Mouse (Mus musculus) midbrain, postnatal 0 days (tissue): ENCODE results near the gene Cfap45. TPM values are rescaled to one million over a fixed set of nuclear protein-coding genes. Genes with fewer than 3 reads are reported as not detected.

Experiments used
- ATAC-seq: fragments of 200-750 bp; cut with Nextera tagmentation; 2 replicates; pipeline ENCODE4 v1.8.0; 2017; ENCODE audit warnings: moderate number of reproducible peaks, mild to moderate bottlenecking, moderate TSS enrichment, moderate library complexity; ENCODE audit not compliant: low FRiP score
- DNase-seq: peaks from one replicate; pipeline ENCODE4 v3.0.0-alpha.2; 2015; ENCODE audit warnings: low spot score
- H3K27ac ChIP-seq: fragments of 300-500 bp; sonication (generic); 2 replicates; pipeline ENCODE4 v1.5.1; 2014; ENCODE audit warnings: low read depth, mild to moderate bottlenecking, low read length, mixed read lengths
- H3K27me3 ChIP-seq: fragments of 300-500 bp; sonication (generic); 2 replicates; pipeline ENCODE4 v1.6.1; 2014; ENCODE audit warnings: low read length, control low read depth, mixed read lengths; ENCODE audit not compliant: insufficient read depth
- H3K36me3 ChIP-seq: fragments of 300-500 bp; sonication (generic); 2 replicates; pipeline ENCODE4 v1.6.1; 2014; ENCODE audit warnings: low read length, control low read depth, mixed read lengths; ENCODE audit not compliant: insufficient read depth
- H3K4me1 ChIP-seq: fragments of 300-500 bp; sonication (generic); 2 replicates; pipeline ENCODE4 v1.6.1; 2014; ENCODE audit warnings: mild to moderate bottlenecking, control low read depth, antibody characterized with exemption, low read length, mixed read lengths; ENCODE audit not compliant: insufficient read depth
- H3K4me2 ChIP-seq: fragments of 300-500 bp; sonication (generic); 2 replicates; pipeline ENCODE4 v1.6.1; 2014; ENCODE audit warnings: low read depth, mild to moderate bottlenecking, low read length, mixed read lengths; ENCODE audit not compliant: poor library complexity, severe bottlenecking
- H3K4me3 ChIP-seq: fragments of 300-500 bp; sonication (generic); 2 replicates; pipeline ENCODE4 v1.5.1; 2014; ENCODE audit warnings: low read depth, mild to moderate bottlenecking, low read length, moderate library complexity
- H3K9ac ChIP-seq: fragments of 300-500 bp; sonication (generic); replicated peaks from 2 replicates; pipeline ENCODE4 v1.6.1; 2014; ENCODE audit warnings: mild to moderate bottlenecking, low read length, moderate library complexity, mixed read lengths; ENCODE audit not compliant: poor library complexity, severe bottlenecking
- H3K9me3 ChIP-seq: fragments of 300-500 bp; sonication (generic); 2 replicates; pipeline ENCODE4 v1.6.1; 2016; ENCODE audit warnings: low read length, control low read depth
- CTCF ChIP-seq: IDR thresholded peaks from 2 replicates; pipeline ENCODE4 v1.5.1; 2016; ENCODE audit warnings: antibody characterized with exemption, mild to moderate bottlenecking
- WGBS: fragments of 180-500 bp; shearing (Covaris S2); extraction: QIAGEN DNeasy Blood & Tissue Kit; methylation state at CpG from one replicate; pipeline ENCODE4 v1.1.7; 2014; 5-methylcytosine and 5-hydroxymethylcytosine counted together
- polyA plus RNA-seq: library from polyadenylated mRNA; unstranded; fragments of >200 nt; fragmentation: Nextera tagmentation; extraction: Ambion mirVana; gene quantifications from 2 replicates; pipeline ENCODE4 v1.2.1, GENCODE M21; 2015
- total RNA-seq: library from RNA; depleted of rRNA; stranded (reverse); fragments of >200 nt; gene quantifications from 2 replicates; pipeline ENCODE4 v1.2.3, GENCODE M21; 2014

The Cfap45 gene
- total and polyA plus RNA-seq, 2 experiments from 2014 or later, result 3.1 to 5.4 TPM

DNA sequence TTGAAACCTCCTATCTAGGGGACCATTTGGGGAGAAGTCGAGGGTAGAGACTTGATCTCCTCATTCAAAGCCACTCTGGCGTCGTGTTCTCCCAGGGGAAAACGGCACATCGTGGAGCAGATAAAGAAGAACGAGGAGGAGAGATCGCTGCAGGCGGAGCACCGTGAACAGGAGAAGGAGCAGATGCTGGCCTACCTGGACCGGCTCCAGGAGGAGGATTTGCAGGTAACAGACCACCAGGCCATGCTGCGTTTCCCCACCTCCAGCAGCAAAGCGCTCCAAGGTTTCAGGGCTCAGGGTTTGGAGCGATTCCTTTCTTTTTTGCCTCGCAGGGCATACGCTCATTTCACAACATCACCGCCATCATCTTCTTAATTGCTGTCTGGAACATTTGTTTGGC, 14.5 kb downstream of the Cfap45 start:
- TF ChIP-seq CTCF, result no peak
- 83% methylated on average over 16 of the region's 16 CpGs for WGBS
- H3K27ac ChIP-seq, result no peak overlapping the region

DNA sequence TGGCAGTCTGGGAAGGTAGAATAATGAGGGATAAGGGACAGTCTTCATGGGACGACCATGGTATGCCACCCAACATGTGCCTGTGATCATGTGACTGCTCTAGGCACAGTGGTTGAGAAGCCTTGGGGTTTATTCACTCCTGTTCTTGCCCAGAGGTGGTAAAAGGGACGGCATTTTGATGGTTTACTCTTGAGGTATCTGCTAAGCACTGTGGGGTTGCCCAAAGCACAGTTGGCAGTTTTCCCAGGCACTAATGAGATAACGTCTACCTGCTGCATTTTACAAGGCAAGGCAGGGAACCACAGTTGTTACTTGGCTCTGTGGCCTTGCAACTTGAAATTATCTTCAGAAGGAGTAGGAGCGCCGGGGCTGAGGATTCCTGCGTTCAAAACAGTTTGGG, 19.2 kb downstream of the Cfap45 start:
- Histone ChIP-seq H3K9ac (no peak overlapping the region), H3K4me3 (no peak overlapping the region), H3K27me3 (no peaks in the 10 kb centered on the region), H3K9me3 (no peaks in the 10 kb centered on the region), H3K27ac (peak overlapping the region; percentile 78; the same call in 1 of the 2 replicates), H3K4me1 (peaks cover 10% of the 10 kb centered on the region; the same call in 1 of the 2 replicates), H3K36me3 (no peaks in the 10 kb centered on the region), H3K4me2 (no peak overlapping the region)
- TF ChIP-seq CTCF, result no peak
- 37% methylated on average over 6 of the region's 6 CpGs for WGBS
- DNase-seq (peak; percentile 23), ATAC-seq (peak; percentile 57)

More for the DNA sequence above, 14.5 kb downstream of the Cfap45 start:
- no peaks in the 10 kb centered on the region for H3K27me3 ChIP-seq
- H3K4me2 ChIP-seq, result no peak overlapping the region
- H3K9me3 ChIP-seq, result no peaks in the 10 kb centered on the region
- H3K4me1 ChIP-seq, result peaks cover 2% of the 10 kb centered on the region; the same call in 1 of the 2 replicates
- ATAC-seq, result no peak
- no peak overlapping the region for H3K4me3 ChIP-seq
- H3K9ac ChIP-seq, result no peak overlapping the region
- no peaks in the 10 kb centered on the region for H3K36me3 ChIP-seq
- no peak for DNase-seq

DNA sequence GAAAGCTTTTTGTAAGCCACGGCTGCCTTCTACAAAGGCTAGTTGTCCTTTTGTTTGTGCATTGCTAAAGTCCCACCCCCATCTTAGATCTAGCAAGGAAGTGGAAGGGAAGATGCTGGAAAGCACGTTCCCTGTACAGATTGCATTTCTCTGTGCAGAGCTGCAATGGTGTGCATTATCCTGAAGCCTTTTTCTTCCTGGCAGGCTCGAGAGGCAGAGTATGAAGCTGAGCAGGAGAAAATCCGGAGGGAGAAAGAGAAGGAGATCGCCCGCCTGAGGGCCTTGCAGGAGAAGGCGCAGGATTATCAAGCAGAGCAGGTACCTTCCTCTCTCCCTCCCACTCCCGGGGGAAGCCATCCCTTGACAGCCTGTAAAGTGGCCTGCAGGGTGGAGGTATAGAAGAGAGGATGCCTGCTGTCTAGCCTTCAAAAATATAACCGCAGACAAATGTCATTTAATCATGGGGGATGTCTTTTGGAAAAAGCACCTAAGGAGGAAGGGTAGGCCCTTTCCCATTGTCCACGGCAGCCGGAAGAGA, 19.8 kb downstream of the Cfap45 start:
- Histone ChIP-seq H3K27ac (peak overlapping the region; percentile 78), H3K9me3 (no peaks in the 10 kb centered on the region), H3K27me3 (no peaks in the 10 kb centered on the region), H3K4me1 (peaks cover 10% of the 10 kb centered on the region; the same call in 1 of the 2 replicates), H3K4me2 (no peak overlapping the region), H3K4me3 (no peak overlapping the region), H3K36me3 (no peaks in the 10 kb centered on the region), H3K9ac (0 out of 2 replicates have a peak overlapping the region, but pooled peaks have one; percentile 33)
- no peak for TF ChIP-seq CTCF
- ATAC-seq, result peak; percentile 66
- WGBS, result 24% methylated on average over 11 of the region's 11 CpGs
- DNase-seq, result peak; percentile 11

DNA sequence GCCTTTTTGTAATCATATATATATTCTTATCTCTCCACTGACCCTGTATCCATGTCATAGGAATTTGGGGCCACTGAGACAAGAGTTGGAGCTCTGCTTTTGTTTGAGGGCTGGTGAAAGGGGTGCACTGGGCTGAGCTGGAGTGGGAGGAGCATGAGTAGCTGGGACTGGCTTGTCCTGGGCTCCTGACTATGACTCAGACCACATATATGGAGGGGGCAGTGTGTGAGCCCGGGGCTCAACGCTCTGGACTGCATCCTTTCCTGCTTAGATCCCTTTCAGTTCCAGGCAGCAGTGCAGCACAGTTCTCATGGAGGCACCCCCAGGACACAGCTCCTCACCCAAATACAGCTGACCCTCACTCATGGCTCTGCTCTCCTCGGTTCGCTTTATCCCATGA, 25.5 kb downstream of the Cfap45 start:
- ATAC-seq (no peak), DNase-seq (no peak)
- H3K4me1 ChIP-seq, result peaks cover 4% of the 10 kb centered on the region; the same call in 1 of the 2 replicates
- no peak overlapping the region for H3K4me3 ChIP-seq
- no peak for TF ChIP-seq CTCF
- H3K36me3 ChIP-seq, result no peaks in the 10 kb centered on the region
- no peaks in the 10 kb centered on the region for H3K27me3 ChIP-seq
- WGBS, result 96% methylated on average over 4 of the region's 4 CpGs
- H3K27ac ChIP-seq, result no peak overlapping the region
- H3K4me2 ChIP-seq, result no peak overlapping the region
- H3K9me3 ChIP-seq, result no peaks in the 10 kb centered on the region
- H3K9ac ChIP-seq, result no peak overlapping the region

DNA sequence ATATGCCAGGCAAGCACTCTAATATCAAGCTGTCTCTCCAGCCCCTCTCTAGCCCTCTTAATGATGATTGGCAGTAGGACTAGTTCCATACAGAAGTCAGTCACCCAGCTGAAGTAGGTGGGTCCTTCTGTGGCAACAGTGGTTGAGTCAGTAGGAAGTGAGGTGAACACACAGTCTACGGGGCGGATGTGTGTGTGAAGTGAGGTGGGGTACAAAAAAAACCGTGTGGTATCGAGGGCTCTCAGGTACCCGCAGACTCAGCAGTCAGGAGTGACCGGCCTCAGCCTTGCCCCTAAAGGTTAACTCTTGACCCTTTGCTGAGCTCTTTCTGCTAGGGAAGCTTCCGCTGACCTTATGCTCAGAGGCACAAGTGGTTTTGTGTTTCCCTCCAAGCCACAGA, 27.9 kb downstream of the Cfap45 start:
- TF ChIP-seq CTCF, result no peak
- Histone ChIP-seq H3K4me3 (no peak overlapping the region), H3K9me3 (no peaks in the 10 kb centered on the region), H3K4me2 (no peak overlapping the region), H3K27me3 (no peaks in the 10 kb centered on the region), H3K4me1 (peaks cover 4% of the 10 kb centered on the region; the same call in 1 of the 2 replicates), H3K27ac (no peak overlapping the region), H3K9ac (no peak overlapping the region), H3K36me3 (no peaks in the 10 kb centered on the region)
- DNase-seq, result no peak
- WGBS, result 70% methylated on average over 7 of the region's 7 CpGs
- no peak for ATAC-seq

DNA sequence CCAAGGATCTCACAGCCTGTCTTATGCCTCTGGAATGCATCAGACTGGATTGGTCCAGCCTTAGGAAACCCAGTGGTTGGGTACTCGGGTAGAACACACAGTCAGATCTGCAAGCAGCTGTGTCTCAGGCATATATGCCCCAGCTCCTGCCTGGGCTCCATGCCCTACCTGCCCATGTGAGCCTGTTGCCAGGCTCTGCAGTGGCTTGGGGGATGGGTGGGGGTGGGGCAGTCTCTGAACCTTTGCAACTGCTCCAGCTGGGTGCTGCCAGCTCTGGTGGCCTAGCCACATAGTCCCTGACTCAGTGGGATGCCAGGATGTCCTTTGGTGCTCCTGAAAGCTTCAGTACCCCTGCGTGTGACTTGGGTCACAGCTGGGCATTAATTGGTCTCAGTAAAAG, 28.7 kb downstream of the Cfap45 start:
- Histone ChIP-seq H3K4me1 (peaks cover 4% of the 10 kb centered on the region; the same call in 1 of the 2 replicates), H3K27me3 (no peaks in the 10 kb centered on the region), H3K27ac (no peak overlapping the region), H3K9me3 (no peaks in the 10 kb centered on the region), H3K9ac (0 out of 2 replicates have a peak overlapping the region, but pooled peaks have one; percentile 55), H3K36me3 (no peaks in the 10 kb centered on the region), H3K4me3 (no peak overlapping the region), H3K4me2 (peak overlapping the region; percentile 64)
- WGBS, result 19% methylated on average over 2 of the region's 2 CpGs
- DNase-seq (no peak), ATAC-seq (no peak)
- TF ChIP-seq CTCF, result no peak
